Mouse (Mus musculus) spleen, adult 12 weeks (tissue): ENCODE data around the gene Gm10681.
"Not testable (repeated sequence)": the region's sequence is repeated elsewhere in the genome, so short reads cannot be mapped to it uniquely, and the experiment has no call there.

Experiments
- DNase-seq: peaks from one replicate; pipeline ENCODE4 v3.0.0; 2022; ENCODE audit warnings: low spot score

The Gm10681 gene

GRCm38 (mm10) chr3:98507229-98507628, 81.4 kb downstream of the Gm10681 start:
- not testable (repeated sequence) for DNase-seq
